Comparison of ENCODE assay signal across 16 mouse cellular contexts in genomic region chr3:54793762-54794161, GRCm38 (mm10). TPM values are rescaled to one million over a fixed set of nuclear protein-coding genes. Genes with fewer than 3 reads are reported as not detected.
DNase-seq lines count a peak whose midpoint lies in the region; ATAC-seq and TF ChIP-seq lines count a peak whose summit lies in the region.
"Had no signal": no experiment of that assay in that cellular context is flagged by ENCODE, and none has a peak within 500 bp of the region (broad histone marks: within the 10 kb centered on the region; RNA-seq: fewer than 3 reads in every experiment).

No protein-coding gene starts in this region.

- H3K36me3 ChIP-seq in forebrain, embryonic 11.5 days (ENCODE audit: control insufficient read depth, insufficient read depth, low read length) = no peaks in the 10 kb centered on the region
- H3K36me3 ChIP-seq in forebrain, embryonic 10.5 days (replicated peaks) = no peaks in the 10 kb centered on the region
- H3K36me3 ChIP-seq in liver, adult 2 months (ENCODE audit: control insufficient read depth, insufficient read depth, low read length) = peaks cover 18% of the 10 kb centered on the region; the same call in 1 of the 2 replicates
- H3K36me3 ChIP-seq in liver, embryonic 12.5 days = 0 out of 2 replicates have a peak, but pooled peaks cover 7% of the 10 kb centered on the region
- H3K36me3 ChIP-seq: hindbrain, embryonic 15.5 days; midbrain, embryonic 15.5 days had no signal

- no peak overlapping the region for H3K4me3 ChIP-seq in forebrain, embryonic 11.5 days (ENCODE audit: low read depth, low read length)
- no peak overlapping the region for H3K4me3 ChIP-seq in forebrain, embryonic 10.5 days
- H3K4me3 ChIP-seq in liver, adult 2 months (ENCODE audit: insufficient read depth, low read depth, low read length) = no peak overlapping the region
- no peak overlapping the region for H3K4me3 ChIP-seq in liver, embryonic 12.5 days
- H3K4me3 ChIP-seq: embryonic facial prominence, embryonic 13.5 days; hindbrain, embryonic 15.5 days; kidney, embryonic 15.5 days; limb, embryonic 13.5 days; midbrain, embryonic 15.5 days had no signal

- H3K4me1 ChIP-seq in forebrain, embryonic 11.5 days (replicated peaks; ENCODE audit: control insufficient read depth, insufficient read depth, low read length) = no peaks in the 10 kb centered on the region
- H3K4me1 ChIP-seq in forebrain, embryonic 10.5 days = peaks cover 8% of the 10 kb centered on the region
- H3K4me1 ChIP-seq in liver, adult 2 months (ENCODE audit: control insufficient read depth, insufficient read depth, low read length) = no peaks in the 10 kb centered on the region
- H3K4me1 ChIP-seq in liver, embryonic 12.5 days = no peaks in the 10 kb centered on the region
- H3K4me1 ChIP-seq: embryonic facial prominence, embryonic 13.5 days; hindbrain, embryonic 15.5 days; kidney, embryonic 15.5 days; limb, embryonic 13.5 days; midbrain, embryonic 15.5 days had no signal

- TF ChIP-seq POLR2A in liver, adult 2 months (IDR thresholded peaks at IDR 0.05; ENCODE audit: extremely low read depth, insufficient read depth, low read length) = no peak

- peaks cover 4% of the 10 kb centered on the region; the same call in 1 of the 2 replicates for H3K9me3 ChIP-seq in forebrain, embryonic 11.5 days (ENCODE audit: control insufficient read depth, low read length)
- H3K9me3 ChIP-seq in forebrain, embryonic 10.5 days = peaks cover 5% of the 10 kb centered on the region
- H3K9me3 ChIP-seq in liver, embryonic 12.5 days (replicated peaks) = peaks cover 17% of the 10 kb centered on the region
- H3K9me3 ChIP-seq: embryonic facial prominence, embryonic 13.5 days; hindbrain, embryonic 15.5 days; midbrain, embryonic 15.5 days had no signal

- 84% methylated on average over 6 of the region's 6 CpGs for WGBS in forebrain, embryonic 11.5 days
- WGBS in forebrain, embryonic 10.5 days = 88% methylated on average over 6 of the region's 6 CpGs
- WGBS in liver, adult 2 months = 91% methylated on average over 6 of the region's 6 CpGs
- WGBS in liver, embryonic 12.5 days (ENCODE audit: insufficient replicate concordance) = 77% methylated on average over 6 of the region's 6 CpGs

- H3K9ac ChIP-seq in forebrain, embryonic 11.5 days (ENCODE audit: low read length) = no peak overlapping the region
- H3K9ac ChIP-seq in liver, adult 2 months (ENCODE audit: low read depth, low read length) = no peak overlapping the region
- no peak overlapping the region for H3K9ac ChIP-seq in liver, embryonic 12.5 days
- H3K9ac ChIP-seq: embryonic facial prominence, embryonic 13.5 days; hindbrain, embryonic 15.5 days; kidney, embryonic 15.5 days; limb, embryonic 13.5 days; midbrain, embryonic 15.5 days had no signal

- no peak for ATAC-seq in forebrain, embryonic 11.5 days (replicated peaks; ENCODE audit: low FRiP score)
- ATAC-seq in liver, embryonic 12.5 days = no peak
- no peak for ATAC-seq in frontal cortex, adult (ENCODE audit: low TSS enrichment)
- ATAC-seq: forebrain, embryonic 14.5 days; midbrain, embryonic 15.5 days had no signal

- H3K27ac ChIP-seq in forebrain, embryonic 11.5 days (ENCODE audit: low read depth, low read length) = no peak overlapping the region
- no peak overlapping the region for H3K27ac ChIP-seq in forebrain, embryonic 10.5 days
- H3K27ac ChIP-seq in liver, adult 2 months (replicated peaks; ENCODE audit: insufficient read depth, low read depth, low read length) = no peak overlapping the region
- no peak overlapping the region for H3K27ac ChIP-seq in liver, embryonic 12.5 days
- H3K27ac ChIP-seq: embryonic facial prominence, embryonic 13.5 days; hindbrain, embryonic 15.5 days; kidney, embryonic 15.5 days; limb, embryonic 13.5 days; midbrain, embryonic 15.5 days had no signal

- peak; percentile 41 for DNase-seq in forebrain, embryonic 11.5 days (ENCODE audit: low spot score)
- DNase-seq in forebrain, embryonic 10.5 days (ENCODE audit: extremely low spot score, low spot score) = no peak
- no peak for DNase-seq in liver, adult 2 months (ENCODE audit: extremely low read depth, low read depth, low spot score)
- peak; percentile 39 for DNase-seq in thymus, postnatal 4 days
- DNase-seq in thymus, postnatal 36 days = no peak
- no peak for DNase-seq in kidney, postnatal 36 days
- DNase-seq: adrenal gland, postnatal 10 days; lung, postnatal 36 days had no signal

- H3K27me3 ChIP-seq in forebrain, embryonic 11.5 days (ENCODE audit: control insufficient read depth, insufficient read depth, low read length) = no peaks in the 10 kb centered on the region
- H3K27me3 ChIP-seq in forebrain, embryonic 10.5 days (ENCODE audit: poor library complexity, severe bottlenecking) = no peaks in the 10 kb centered on the region; the same call in 1 of the 2 replicates
- no peaks in the 10 kb centered on the region for H3K27me3 ChIP-seq in liver, adult 2 months (ENCODE audit: control insufficient read depth, insufficient read depth, low read length)
- H3K27me3 ChIP-seq in liver, embryonic 12.5 days (replicated peaks) = 0 out of 2 replicates have a peak, but pooled peaks cover 8% of the 10 kb centered on the region
- H3K27me3 ChIP-seq: embryonic facial prominence, embryonic 13.5 days; hindbrain, embryonic 15.5 days; kidney, embryonic 15.5 days; limb, embryonic 13.5 days; midbrain, embryonic 15.5 days had no signal

- 0 out of 2 replicates have a peak, but pooled peaks have one; percentile 1 for TF ChIP-seq CTCF in liver, adult 2 months (IDR thresholded peaks at IDR 0.05; ENCODE audit: low read depth, low read length)

- H3K4me2 ChIP-seq in forebrain, embryonic 11.5 days (ENCODE audit: low read depth, low read length, severe bottlenecking) = no peak overlapping the region
- H3K4me2 ChIP-seq in liver, embryonic 12.5 days = no peak overlapping the region
- H3K4me2 ChIP-seq: embryonic facial prominence, embryonic 13.5 days; hindbrain, embryonic 15.5 days; kidney, embryonic 15.5 days; limb, embryonic 13.5 days; midbrain, embryonic 15.5 days had no signal

- H3K79me2 ChIP-seq in liver, adult 2 months (ENCODE audit: control insufficient read depth, insufficient read depth, low read length) = no peaks in the 10 kb centered on the region

RNA-seq across cellular contexts. Expression of gene Rfxap, which starts 13.8 kb away (rescaled TPM):
- 57.6 and 65.6 TPM in 2 replicates for polyA plus RNA-seq in forebrain, embryonic 11.5 days (2014; fragmentation: Nextera tagmentation; extraction: Ambion mirVana)
- polyA plus RNA-seq in forebrain, embryonic 10.5 days (2016; fragmentation: Nextera tagmentation; extraction: Ambion mirVana) = 35.9 and 38.9 TPM in 2 replicates
- total RNA-seq in liver, adult 2 months (2014; rRNA removed) = 10.6 and 11.4 TPM in 2 replicates
- polyA plus RNA-seq in liver, adult 2 months (2012; rRNA removed) = 10.8 and 13.1 TPM in 2 replicates
- 38.7 and 39.3 TPM in 2 replicates for polyA plus RNA-seq in liver, embryonic 12.5 days (2016; fragmentation: Nextera tagmentation; extraction: Ambion mirVana)

RNA-seq across cellular contexts. Expression of gene Smad9, which starts 38.4 kb away (rescaled TPM):
- 0.32 and 0.33 TPM in 2 replicates for polyA plus RNA-seq in forebrain, embryonic 11.5 days (2014; fragmentation: Nextera tagmentation; extraction: Ambion mirVana)
- 0.09 TPM in 2 replicates for polyA plus RNA-seq in forebrain, embryonic 10.5 days (2016; fragmentation: Nextera tagmentation; extraction: Ambion mirVana)
- 3.8 and 7.2 TPM in 2 replicates for total RNA-seq in liver, adult 2 months (2014; rRNA removed)
- polyA plus RNA-seq in liver, adult 2 months (2012; rRNA removed) = 2.1 and 4.6 TPM in 2 replicates
- polyA plus RNA-seq in liver, embryonic 12.5 days (2016; fragmentation: Nextera tagmentation; extraction: Ambion mirVana) = 0.18 and 0.19 TPM in 2 replicates

RNA-seq across cellular contexts. Expression of gene Alg5, which starts 58.4 kb away (rescaled TPM):
- polyA plus RNA-seq in forebrain, embryonic 11.5 days (2014; fragmentation: Nextera tagmentation; extraction: Ambion mirVana) = 37.7 and 39.4 TPM in 2 replicates
- polyA plus RNA-seq in forebrain, embryonic 10.5 days (2016; fragmentation: Nextera tagmentation; extraction: Ambion mirVana) = 40.8 and 42.6 TPM in 2 replicates
- 28.3 and 33.4 TPM in 2 replicates for total RNA-seq in liver, adult 2 months (2014; rRNA removed)
- 14.8 and 17.5 TPM in 2 replicates for polyA plus RNA-seq in liver, adult 2 months (2012; rRNA removed)
- polyA plus RNA-seq in liver, embryonic 12.5 days (2016; fragmentation: Nextera tagmentation; extraction: Ambion mirVana) = 31.2 and 33.7 TPM in 2 replicates

RNA-seq across cellular contexts. Expression of gene Exosc8, which starts 58.6 kb away (rescaled TPM):
- polyA plus RNA-seq in forebrain, embryonic 11.5 days (2014; fragmentation: Nextera tagmentation; extraction: Ambion mirVana) = 166 and 176 TPM in 2 replicates
- polyA plus RNA-seq in forebrain, embryonic 10.5 days (2016; fragmentation: Nextera tagmentation; extraction: Ambion mirVana) = 196 and 206 TPM in 2 replicates
- total RNA-seq in liver, adult 2 months (2014; rRNA removed) = 17.4 and 22.1 TPM in 2 replicates
- 8.0 and 10.1 TPM in 2 replicates for polyA plus RNA-seq in liver, adult 2 months (2012; rRNA removed)
- 124 and 125 TPM in 2 replicates for polyA plus RNA-seq in liver, embryonic 12.5 days (2016; fragmentation: Nextera tagmentation; extraction: Ambion mirVana)

Comparison
In these comparisons a context has a peak if more than half of its experiments do, and no peak if none do; other contexts are left out.
1. DNase-seq: peak in forebrain, embryonic 11.5 days (single experiment) and thymus, postnatal 4 days (single experiment); none in forebrain, embryonic 10.5 days (single experiment), liver, adult 2 months (single experiment), thymus, postnatal 36 days (0 of 2) and kidney, postnatal 36 days (0 of 2).